Mouse (Mus musculus): ENCODE results near the gene Dexi. TPM values are rescaled to one million over a fixed set of nuclear protein-coding genes. Genes with fewer than 3 reads are reported as not detected.

The Dexi gene
- polyA plus RNA-seq, 1 experiment: 40.0 TPM

GRCm38 (mm10) chr16:10501865-10502264, 41.0 kb downstream of the Dexi start:
- TF ChIP-seq POLR2A (IDR thresholded peaks at IDR 0.05; ENCODE audit: low read depth, low read length) (no peak), CTCF (conservative IDR thresholded peaks at IDR 0.05; ENCODE audit: insufficient read depth, insufficient read length, low read depth, low read length) (no peak)
- 14% methylated on average over 8 of the region's 8 CpGs for WGBS

GRCm38 (mm10) chr16:10499122-10499521, 43.7 kb downstream of the Dexi start:
- H3K4me1 ChIP-seq (ENCODE audit: control insufficient read depth, insufficient read depth, low read length): peaks cover 12% of the 10 kb centered on the region
- H3K4me3 ChIP-seq (ENCODE audit: insufficient read depth, low read depth, low read length): no peak overlapping the region
- no peak overlapping the region for H3K27ac ChIP-seq (ENCODE audit: insufficient read depth, low read depth, low read length)
- TF ChIP-seq CTCF (conservative IDR thresholded peaks at IDR 0.05; ENCODE audit: insufficient read depth, insufficient read length, low read depth, low read length): no peak
- no peak for TF ChIP-seq POLR2A (IDR thresholded peaks at IDR 0.05; ENCODE audit: low read depth, low read length)
- DNase-seq: no peak
- 63% methylated on average over 1 of the region's 1 CpGs for WGBS
- H3K36me3 ChIP-seq (ENCODE audit: control insufficient read depth, insufficient read depth, low read length): no peaks in the 10 kb centered on the region
- H3K27me3 ChIP-seq (replicated peaks; ENCODE audit: control insufficient read depth, insufficient read depth, low read length): no peaks in the 10 kb centered on the region

More at GRCm38 (mm10) chr16:10501865-10502264, 41.0 kb downstream of the Dexi start:
- DNase-seq: no peak
- H3K27me3 ChIP-seq (replicated peaks; ENCODE audit: control insufficient read depth, insufficient read depth, low read length): no peaks in the 10 kb centered on the region
- H3K4me3 ChIP-seq (ENCODE audit: insufficient read depth, low read depth, low read length): no peak overlapping the region
- H3K36me3 ChIP-seq (ENCODE audit: control insufficient read depth, insufficient read depth, low read length): no peaks in the 10 kb centered on the region
- no peak overlapping the region for H3K27ac ChIP-seq (ENCODE audit: insufficient read depth, low read depth, low read length)
- H3K4me1 ChIP-seq (ENCODE audit: control insufficient read depth, insufficient read depth, low read length): peaks cover 6% of the 10 kb centered on the region; the same call in 1 of the 2 replicates

- H3K36me3 ChIP-seq (ENCODE audit: control insufficient read depth, insufficient read depth, low read length): no peaks in the 10 kb centered on the region
- TF ChIP-seq CTCF (conservative IDR thresholded peaks at IDR 0.05; ENCODE audit: insufficient read depth, insufficient read length, low read depth, low read length) (no peak), POLR2A (IDR thresholded peaks at IDR 0.05; ENCODE audit: low read depth, low read length) (no peak)
- WGBS: 28% methylated on average over 5 of the region's 5 CpGs
- peaks cover 12% of the 10 kb centered on the region for H3K4me1 ChIP-seq (ENCODE audit: control insufficient read depth, insufficient read depth, low read length)
- peak; percentile 86 for DNase-seq
- no peak overlapping the region for H3K27ac ChIP-seq (ENCODE audit: insufficient read depth, low read depth, low read length)
- no peak overlapping the region for H3K4me3 ChIP-seq (ENCODE audit: insufficient read depth, low read depth, low read length)
- H3K27me3 ChIP-seq (replicated peaks; ENCODE audit: control insufficient read depth, insufficient read depth, low read length): no peaks in the 10 kb centered on the region
Measured at GRCm38 (mm10) chr16:10498096-10498602, 44.7 kb downstream of the Dexi start.

- WGBS: 29% methylated on average over 2 of the region's 2 CpGs
- DNase-seq: peak; percentile 92
- Histone ChIP-seq H3K27ac (ENCODE audit: insufficient read depth, low read depth, low read length) (peak overlapping the region; percentile 39; the same call in 1 of the 2 replicates), H3K4me3 (ENCODE audit: insufficient read depth, low read depth, low read length) (no peak overlapping the region), H3K4me1 (ENCODE audit: control insufficient read depth, insufficient read depth, low read length) (peaks cover 12% of the 10 kb centered on the region), H3K27me3 (replicated peaks; ENCODE audit: control insufficient read depth, insufficient read depth, low read length) (no peaks in the 10 kb centered on the region), H3K36me3 (ENCODE audit: control insufficient read depth, insufficient read depth, low read length) (no peaks in the 10 kb centered on the region)
- TF ChIP-seq CTCF (conservative IDR thresholded peaks at IDR 0.05; ENCODE audit: insufficient read depth, insufficient read length, low read depth, low read length) (no peak), POLR2A (IDR thresholded peaks at IDR 0.05; ENCODE audit: low read depth, low read length) (no peak)
Measured at GRCm38 (mm10) chr16:10495824-10496298, 47.0 kb downstream of the Dexi start.

GRCm38 (mm10) chr16:10492587-10492986, 50.3 kb downstream of the Dexi start:
- Histone ChIP-seq H3K36me3 (ENCODE audit: control insufficient read depth, insufficient read depth, low read length) (no peaks in the 10 kb centered on the region), H3K4me3 (ENCODE audit: insufficient read depth, low read depth, low read length) (no peak overlapping the region), H3K27me3 (replicated peaks; ENCODE audit: control insufficient read depth, insufficient read depth, low read length) (no peaks in the 10 kb centered on the region), H3K4me1 (ENCODE audit: control insufficient read depth, insufficient read depth, low read length) (peaks cover 8% of the 10 kb centered on the region; the same call in 1 of the 2 replicates), H3K27ac (ENCODE audit: insufficient read depth, low read depth, low read length) (no peak overlapping the region)
- 89% methylated on average over 3 of the region's 3 CpGs for WGBS
- TF ChIP-seq POLR2A (IDR thresholded peaks at IDR 0.05; ENCODE audit: low read depth, low read length) (no peak), CTCF (conservative IDR thresholded peaks at IDR 0.05; ENCODE audit: insufficient read depth, insufficient read length, low read depth, low read length) (no peak)
- DNase-seq: no peak

GRCm38 (mm10) chr16:10491716-10492115, 51.1 kb downstream of the Dexi start:
- no peak for TF ChIP-seq POLR2A (IDR thresholded peaks at IDR 0.05; ENCODE audit: low read depth, low read length)
- TF ChIP-seq CTCF (conservative IDR thresholded peaks at IDR 0.05; ENCODE audit: insufficient read depth, insufficient read length, low read depth, low read length): no peak
- H3K4me3 ChIP-seq (ENCODE audit: insufficient read depth, low read depth, low read length): no peak overlapping the region
- H3K27ac ChIP-seq (ENCODE audit: insufficient read depth, low read depth, low read length): no peak overlapping the region
- no peaks in the 10 kb centered on the region for H3K36me3 ChIP-seq (ENCODE audit: control insufficient read depth, insufficient read depth, low read length)
- no peaks in the 10 kb centered on the region for H3K27me3 ChIP-seq (replicated peaks; ENCODE audit: control insufficient read depth, insufficient read depth, low read length)
- 82% methylated on average over 4 of the region's 4 CpGs for WGBS
- no peak for DNase-seq
- peaks cover 8% of the 10 kb centered on the region; the same call in 1 of the 2 replicates for H3K4me1 ChIP-seq (ENCODE audit: control insufficient read depth, insufficient read depth, low read length)

- no peak for DNase-seq
- Histone ChIP-seq H3K27me3 (replicated peaks; ENCODE audit: control insufficient read depth, insufficient read depth, low read length) (no peaks in the 10 kb centered on the region), H3K27ac (ENCODE audit: insufficient read depth, low read depth, low read length) (no peak overlapping the region), H3K36me3 (ENCODE audit: control insufficient read depth, insufficient read depth, low read length) (no peaks in the 10 kb centered on the region), H3K4me3 (ENCODE audit: insufficient read depth, low read depth, low read length) (no peak overlapping the region), H3K4me1 (ENCODE audit: control insufficient read depth, insufficient read depth, low read length) (peaks cover 8% of the 10 kb centered on the region; the same call in 1 of the 2 replicates)
- no peak for TF ChIP-seq POLR2A (IDR thresholded peaks at IDR 0.05; ENCODE audit: low read depth, low read length)
- TF ChIP-seq CTCF (conservative IDR thresholded peaks at IDR 0.05; ENCODE audit: insufficient read depth, insufficient read length, low read depth, low read length): no peak
- WGBS: 84% methylated on average over 18 of the region's 18 CpGs
Measured at GRCm38 (mm10) chr16:10490503-10491150, 52.2 kb downstream of the Dexi start.

Measured in kidney, adult 2 months (tissue).